Mouse (Mus musculus): Measurements from ENCODE around the gene Pum1. TPM values are rescaled to one million over a fixed set of nuclear protein-coding genes. Genes with fewer than 3 reads are reported as not detected.
A peak's percentile ranks its signal among the peaks of the same experiment; 100 is the strongest.
"Not testable (repeated sequence)": the region's sequence is repeated elsewhere in the genome, so short reads cannot be mapped to it uniquely, and the experiment has no call there.

Gene Pum1
- total RNA-seq (2014; rRNA removed) (76.9 and 84.6 TPM in 2 replicates), polyA plus RNA-seq (2015; fragmentation: Nextera tagmentation; extraction: Ambion mirVana) (59.8 and 85.6 TPM in 2 replicates)

DNA sequence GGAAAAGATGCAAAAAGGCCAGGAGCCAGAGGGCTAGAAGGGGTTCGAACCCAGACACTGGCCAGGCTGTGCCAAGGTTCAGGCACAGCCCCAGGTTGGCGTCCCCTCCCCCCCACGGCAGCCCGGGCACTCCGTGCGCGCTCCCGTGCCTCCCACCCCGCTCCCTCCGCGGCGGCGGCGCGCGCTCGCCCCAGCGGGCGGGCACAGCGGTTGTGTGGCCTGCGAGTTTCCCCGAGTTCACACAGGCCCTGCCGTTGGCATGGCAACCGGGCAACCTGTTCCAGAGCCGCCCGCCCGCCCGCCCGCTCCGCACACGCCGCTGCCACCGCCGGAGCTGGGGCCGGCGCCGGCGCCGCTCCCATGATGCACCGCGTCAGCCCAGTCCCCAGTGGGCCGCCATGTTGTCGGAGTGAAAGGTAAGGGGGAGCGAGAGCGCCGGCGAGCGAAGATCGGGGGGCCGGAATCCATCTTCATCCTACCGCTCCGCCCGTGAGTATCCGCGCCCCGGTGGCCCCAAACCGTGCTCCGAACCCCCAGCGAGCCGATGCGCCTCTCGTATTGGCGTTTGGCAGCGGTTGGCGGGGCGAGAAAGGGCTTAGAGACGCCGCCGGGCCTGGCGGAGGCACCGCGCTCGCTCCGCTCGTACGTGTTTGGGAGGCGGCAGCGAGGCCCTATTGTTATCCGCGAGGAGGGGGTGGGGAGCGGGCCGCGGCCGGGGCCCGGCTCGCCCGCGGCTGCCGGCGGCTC lies at the start of gene Pum1:
Gene Pum1, plus strand, starts transcription at position 343 of the 747 bp plus-strand sequence.
- Histone ChIP-seq H3K4me1 (ENCODE audit: insufficient read depth) (peaks cover 19% of the 10 kb centered on the region), H3K27me3 (ENCODE audit: insufficient read depth, low read length) (no peaks in the 10 kb centered on the region), H3K27ac (ENCODE audit: low read depth, low read length) (peak within 1 kb of the TSS; percentile 95), H3K36me3 (ENCODE audit: insufficient read depth) (no peaks in the 10 kb centered on the region), H3K4me3 (ENCODE audit: low read depth, low read length) (peak within 1 kb of the TSS; percentile 91), H3K9ac (peak within 1 kb of the TSS; percentile 95), H3K4me2 (ENCODE audit: low read depth) (peak within 1 kb of the TSS; percentile 70), H3K9me3 (ENCODE audit: low read length) (no peaks in the 10 kb centered on the region)
- WGBS: 3% methylated on average over 84 of the region's 90 CpGs
- ATAC-seq: peak; percentile 96
- peak; percentile 96 for DNase-seq
- TF ChIP-seq CTCF (IDR thresholded peaks at IDR 0.05; ENCODE audit: low read depth): no peak

DNA sequence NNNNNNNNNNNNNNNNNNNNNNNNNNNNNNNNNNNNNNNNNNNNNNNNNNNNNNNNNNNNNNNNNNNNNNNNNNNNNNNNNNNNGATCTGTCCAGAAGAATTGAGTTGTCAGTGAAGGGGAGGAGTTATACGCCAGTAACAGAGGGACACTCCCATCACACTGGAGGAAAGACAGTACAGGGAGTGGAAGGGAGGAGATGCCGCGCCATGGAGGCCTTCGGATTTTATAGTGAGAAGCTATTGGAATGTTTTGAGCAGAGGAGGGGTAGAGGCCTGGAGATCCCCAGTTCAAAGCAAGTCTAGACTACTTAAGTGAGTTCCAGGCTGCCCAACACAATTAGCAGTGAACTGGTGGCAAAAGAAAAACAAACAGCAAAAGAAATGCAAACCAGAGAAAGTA lies 33.7 kb upstream of the Pum1 start:
- 13% methylated on average over 4 of the region's 4 CpGs for WGBS
- no peak for DNase-seq
- Histone ChIP-seq H3K4me2 (ENCODE audit: low read depth) (0 out of 2 replicates have a peak overlapping the region, but pooled peaks have one; percentile 9), H3K9me3 (ENCODE audit: low read length) (no peaks in the 10 kb centered on the region), H3K4me1 (ENCODE audit: insufficient read depth) (no peaks in the 10 kb centered on the region), H3K9ac (no peak overlapping the region), H3K27ac (ENCODE audit: low read depth, low read length) (no peak overlapping the region), H3K36me3 (ENCODE audit: insufficient read depth) (no peaks in the 10 kb centered on the region), H3K27me3 (ENCODE audit: insufficient read depth, low read length) (no peaks in the 10 kb centered on the region), H3K4me3 (ENCODE audit: low read depth, low read length) (no peak overlapping the region)
- ATAC-seq: no peak
- TF ChIP-seq CTCF (IDR thresholded peaks at IDR 0.05; ENCODE audit: low read depth): no peak

DNA sequence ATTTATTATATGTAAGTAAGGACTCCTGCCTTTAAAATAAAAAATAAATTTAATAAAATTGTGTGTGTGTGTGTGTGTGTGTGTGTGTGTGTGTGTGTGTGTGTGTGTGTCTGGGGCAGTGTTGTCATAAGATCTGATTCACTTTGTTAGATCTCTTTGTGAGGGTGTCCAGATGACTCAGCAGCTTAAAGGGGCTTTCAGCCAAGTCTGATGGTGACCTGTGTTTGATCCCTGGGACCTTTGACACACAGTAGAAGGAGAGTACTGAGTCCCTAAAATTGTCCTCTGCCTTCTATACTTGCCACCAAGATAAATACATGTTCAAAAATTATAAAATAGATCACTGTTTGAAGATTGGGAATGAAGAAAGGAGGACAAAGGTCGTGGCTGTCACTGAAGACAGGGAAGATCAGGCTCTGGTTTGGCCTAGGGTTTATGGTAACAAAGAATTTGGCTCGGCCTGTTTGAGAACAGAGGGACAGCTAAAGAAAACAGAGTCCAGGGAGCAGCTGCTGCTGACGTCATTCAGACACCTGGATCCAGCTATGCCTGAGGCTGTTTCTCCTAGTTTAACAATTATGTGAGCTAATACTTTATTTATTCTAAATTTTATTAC lies 32.8 kb upstream of the Pum1 start:
- WGBS: 67% methylated on average over 3 of the region's 3 CpGs
- no peak overlapping the region for H3K27ac ChIP-seq (ENCODE audit: low read depth, low read length)

DNA sequence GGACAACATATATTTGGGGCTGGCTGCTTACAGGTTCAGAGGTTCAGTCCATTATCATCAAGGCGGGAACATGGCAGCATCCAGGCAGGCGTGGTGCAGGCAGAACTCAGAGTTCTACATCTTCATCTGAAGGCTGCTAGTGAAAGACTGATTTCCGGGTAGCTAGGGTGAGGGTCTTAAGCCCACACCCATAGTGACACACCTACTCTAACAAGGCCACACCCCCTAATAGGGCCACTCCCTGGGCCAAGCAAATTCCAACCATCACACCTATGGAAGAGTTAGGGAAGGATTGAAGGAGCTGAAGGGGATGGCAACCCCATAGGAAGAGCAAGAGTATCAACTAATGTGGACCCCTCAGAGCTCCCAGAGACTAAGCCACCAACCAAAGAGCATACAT lies 28.0 kb upstream of the Pum1 start:
- 92% methylated on average over 3 of the region's 3 CpGs for WGBS
- not testable (repeated sequence) for ATAC-seq

More for the DNA sequence above, 32.8 kb upstream of the Pum1 start:
- no peak for ATAC-seq
- Histone ChIP-seq H3K4me1 (ENCODE audit: insufficient read depth) (no peaks in the 10 kb centered on the region), H3K9ac (no peak overlapping the region), H3K27me3 (ENCODE audit: insufficient read depth, low read length) (no peaks in the 10 kb centered on the region), H3K9me3 (ENCODE audit: low read length) (no peaks in the 10 kb centered on the region), H3K4me2 (ENCODE audit: low read depth) (no peak overlapping the region), H3K36me3 (ENCODE audit: insufficient read depth) (no peaks in the 10 kb centered on the region), H3K4me3 (ENCODE audit: low read depth, low read length) (no peak overlapping the region)
- no peak for TF ChIP-seq CTCF (IDR thresholded peaks at IDR 0.05; ENCODE audit: low read depth)
- DNase-seq: no peak

DNA sequence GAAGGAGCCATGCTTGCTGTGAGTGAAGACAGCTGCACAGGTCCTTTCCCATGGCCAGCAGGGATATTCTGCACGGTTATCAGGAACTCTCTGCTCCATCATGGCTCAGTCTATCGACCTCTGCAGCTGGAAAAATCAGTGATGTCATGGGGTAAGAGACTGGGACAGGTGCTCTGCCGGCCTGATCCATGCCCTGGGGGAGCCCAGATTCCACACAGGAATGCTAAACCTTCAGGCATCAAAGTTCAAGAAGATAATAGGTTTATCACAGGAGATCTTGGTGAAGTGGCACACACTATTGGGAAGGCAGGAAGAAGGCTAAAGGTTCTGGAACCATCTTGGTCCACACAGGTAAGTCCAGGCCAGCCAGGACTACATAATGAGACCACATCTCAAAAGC lies 26.4 kb upstream of the Pum1 start:
- 75% methylated on average over 3 of the region's 3 CpGs for WGBS
- no peak for TF ChIP-seq CTCF (IDR thresholded peaks at IDR 0.05; ENCODE audit: low read depth)
- no peaks in the 10 kb centered on the region for H3K36me3 ChIP-seq (ENCODE audit: insufficient read depth)
- DNase-seq (no peak), ATAC-seq (no peak)
- no peak overlapping the region for H3K9ac ChIP-seq
- no peaks in the 10 kb centered on the region for H3K27me3 ChIP-seq (ENCODE audit: insufficient read depth, low read length)
- H3K9me3 ChIP-seq (ENCODE audit: low read length): no peaks in the 10 kb centered on the region
- no peaks in the 10 kb centered on the region for H3K4me1 ChIP-seq (ENCODE audit: insufficient read depth)
- no peak overlapping the region for H3K4me2 ChIP-seq (ENCODE audit: low read depth)
- H3K27ac ChIP-seq (ENCODE audit: low read depth, low read length): no peak overlapping the region
- H3K4me3 ChIP-seq (ENCODE audit: low read depth, low read length): no peak overlapping the region

More for the DNA sequence above, 28.0 kb upstream of the Pum1 start:
- H3K27me3 ChIP-seq (ENCODE audit: insufficient read depth, low read length); H3K9ac ChIP-seq; DNase-seq; H3K4me2 ChIP-seq (ENCODE audit: low read depth); H3K36me3 ChIP-seq (ENCODE audit: insufficient read depth); H3K27ac ChIP-seq (ENCODE audit: low read depth, low read length); H3K4me1 ChIP-seq (ENCODE audit: insufficient read depth); H3K4me3 ChIP-seq (ENCODE audit: low read depth, low read length); H3K9me3 ChIP-seq (ENCODE audit: low read length): not testable (repeated sequence)

DNA sequence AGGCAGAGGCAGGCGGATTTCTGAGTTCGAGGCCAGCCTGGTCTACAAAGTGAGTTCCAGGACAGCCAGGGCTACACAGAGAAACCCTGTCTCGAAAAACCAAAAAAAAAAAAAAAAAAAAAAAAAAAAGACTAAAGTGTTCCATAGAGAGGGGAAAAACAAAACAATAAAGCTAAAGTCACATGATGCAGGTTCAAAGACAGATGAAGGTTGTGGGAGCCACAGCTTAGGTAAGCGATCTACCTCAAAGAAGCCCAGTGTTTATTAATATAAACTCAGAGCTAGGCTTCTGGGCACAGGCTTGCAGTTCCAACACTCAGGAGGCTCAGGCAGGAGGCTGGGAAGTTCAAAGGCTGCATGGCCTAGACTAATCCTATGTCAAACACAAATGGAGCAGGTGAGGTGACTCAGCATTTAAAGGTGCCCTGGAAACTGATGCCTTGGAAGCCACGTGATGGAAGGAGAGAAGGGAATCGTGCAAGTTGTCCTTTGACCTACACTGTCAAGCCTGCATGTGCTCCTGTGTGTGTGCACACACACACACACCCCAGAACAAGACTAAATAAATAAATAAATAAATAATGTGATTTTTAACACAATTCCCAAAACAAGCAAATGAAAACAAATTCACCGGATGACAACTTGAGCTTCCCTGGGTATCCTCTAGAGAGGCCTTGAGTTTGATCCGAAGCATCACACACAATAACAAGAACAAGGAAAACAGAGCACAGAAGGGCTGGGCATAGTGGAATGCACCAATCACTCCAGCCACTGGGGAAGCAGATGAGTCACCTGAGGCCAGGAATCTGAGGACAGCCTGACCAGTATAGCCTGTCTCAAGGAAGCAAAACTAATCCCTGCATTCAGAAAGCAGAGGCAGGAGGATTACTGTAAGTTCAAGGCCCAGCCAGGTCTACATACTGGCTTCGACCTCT lies 25.4 kb upstream of the Pum1 start:
- TF ChIP-seq CTCF (IDR thresholded peaks at IDR 0.05; ENCODE audit: low read depth): no peak
- Histone ChIP-seq H3K36me3 (ENCODE audit: insufficient read depth) (no peaks in the 10 kb centered on the region), H3K27me3 (ENCODE audit: insufficient read depth, low read length) (no peaks in the 10 kb centered on the region), H3K4me2 (ENCODE audit: low read depth) (no peak overlapping the region), H3K4me1 (ENCODE audit: insufficient read depth) (no peaks in the 10 kb centered on the region), H3K9me3 (ENCODE audit: low read length) (no peaks in the 10 kb centered on the region), H3K4me3 (ENCODE audit: low read depth, low read length) (no peak overlapping the region), H3K27ac (ENCODE audit: low read depth, low read length) (no peak overlapping the region), H3K9ac (no peak overlapping the region)
- ATAC-seq: no peak
- no peak for DNase-seq
- WGBS: 91% methylated on average over 8 of the region's 9 CpGs
